Mouse (Mus musculus) CH12.LX (cell line): ENCODE data around the gene Sdcbp2. TPM values are rescaled to one million over a fixed set of nuclear protein-coding genes. Genes with fewer than 3 reads are reported as not detected.

Experiments used
- DNase-seq: peaks from one replicate; pipeline ENCODE4 v3.0.0-alpha.2; 2013; ENCODE audit errors: extremely low read depth
- H3K27ac ChIP-seq: 2 replicates; pipeline ENCODE4 v1.5.1; 2012; ENCODE audit warnings: low read depth, mild to moderate bottlenecking, control low read depth, moderate library complexity; ENCODE audit not compliant: insufficient read depth
- H3K27me3 ChIP-seq: replicated peaks from 2 replicates; pipeline ENCODE3; 2012; ENCODE audit warnings: inconsistent platforms
- H3K36me3 ChIP-seq, 2 experiments: replicated peaks in 1 of 2; 2 replicates each; pipeline versions ENCODE3 to v1.6.1; 2012; ENCODE audit warnings: inconsistent platforms in 1 of 2, low read length in 1 of 2, mild to moderate bottlenecking in 1 of 2, mixed read lengths in 1 of 2, moderate library complexity in 1 of 2; ENCODE audit not compliant: control insufficient read depth in 1 of 2, insufficient read depth in 1 of 2
- H3K4me1 ChIP-seq, 2 experiments: 2 replicates each; pipeline ENCODE4 v1.6.1; 2012; ENCODE audit warnings: inconsistent platforms in 1 of 2, moderate library complexity in 1 of 2; ENCODE audit not compliant: insufficient read depth in 2 of 2, control insufficient read depth in 1 of 2
- H3K4me2 ChIP-seq: 2 replicates; pipeline ENCODE4 v1.6.1; 2012; ENCODE audit warnings: low read depth, mild to moderate bottlenecking, control low read depth; ENCODE audit not compliant: poor library complexity, insufficient read depth, severe bottlenecking
- H3K4me3 ChIP-seq, 3 experiments: fragments of 150-350 bp in 1 of 3; sonication (generic) in 1 of 3; replicated peaks in 1 of 3; 2 replicates each; pipeline versions ENCODE3 to v1.5.1; 2011 to 2012; ENCODE audit warnings: low read depth in 2 of 3, low read length in 2 of 3, mild to moderate bottlenecking in 2 of 3, moderate library complexity in 2 of 3, control low read depth in 1 of 3, improper control_type of control experiment in 1 of 3, inconsistent platforms in 1 of 3, mixed read lengths in 1 of 3; ENCODE audit not compliant: poor library complexity in 1 of 3
- H3K79me2 ChIP-seq: replicated peaks from 2 replicates; pipeline ENCODE4 v1.6.1; 2012; ENCODE audit warnings: mild to moderate bottlenecking, moderate library complexity; ENCODE audit not compliant: control insufficient read depth, poor library complexity, insufficient read depth, severe bottlenecking; ENCODE audit errors: extremely low read depth
- H3K9ac ChIP-seq: 2 replicates; pipeline ENCODE4 v1.6.1; 2012; ENCODE audit warnings: low read depth, mild to moderate bottlenecking, control low read depth, moderate library complexity; ENCODE audit not compliant: insufficient read depth
- H3K9me3 ChIP-seq: replicated peaks from 2 replicates; pipeline ENCODE3; 2012; ENCODE audit warnings: low read length, inconsistent platforms, mixed read lengths
- BHLHE40 ChIP-seq: IDR thresholded peaks from 2 replicates; pipeline ENCODE4 v1.6.1; 2011; ENCODE audit warnings: mild to moderate bottlenecking, low read depth, low read length, improper control_type of control experiment
- CHD1 ChIP-seq: IDR thresholded peaks from 2 replicates; pipeline ENCODE4 v1.6.1; 2012; ENCODE audit warnings: low read depth, low read length, improper control_type of control experiment, inconsistent platforms
- CTCF ChIP-seq, 2 experiments: IDR thresholded peaks in 1 of 2; conservative IDR thresholded peaks in 1 of 2; 2 replicates each; pipeline ENCODE4 v1.5.1; 2011 to 2012; ENCODE audit warnings: low read depth in 2 of 2, low read length in 2 of 2, improper control_type of control experiment in 1 of 2, inconsistent platforms in 1 of 2, mild to moderate bottlenecking in 1 of 2, moderate library complexity in 1 of 2
- EP300 ChIP-seq: IDR thresholded peaks from 2 replicates; pipeline ENCODE4 v1.6.1; 2011; ENCODE audit warnings: low read length, improper control_type of control experiment
- GABPA ChIP-seq: IDR thresholded peaks from 2 replicates; pipeline ENCODE4 v1.6.1; 2012; ENCODE audit warnings: low read depth, low read length, improper control_type of control experiment, inconsistent platforms; ENCODE audit not compliant: insufficient replicate concordance
- MAX ChIP-seq: IDR thresholded peaks from 2 replicates; pipeline ENCODE4 v1.6.1; 2011; ENCODE audit warnings: low read length, improper control_type of control experiment
- MEF2A ChIP-seq: IDR thresholded peaks from 2 replicates; pipeline ENCODE4 v1.6.1; 2014; ENCODE audit warnings: low read depth, mild to moderate bottlenecking, inconsistent platforms, low read length, improper control_type of control experiment, borderline replicate concordance
- MXI1 ChIP-seq: IDR thresholded peaks from 2 replicates; pipeline ENCODE4 v1.6.1; 2011; ENCODE audit warnings: mild to moderate bottlenecking, low read depth, low read length, improper control_type of control experiment
- MYC ChIP-seq: IDR thresholded peaks from 2 replicates; pipeline ENCODE4 v1.6.1; 2011; ENCODE audit warnings: low read depth, mild to moderate bottlenecking, improper control_type of control experiment, low read length
- RAD21 ChIP-seq: IDR thresholded peaks from 2 replicates; pipeline ENCODE4 v1.6.1; 2011; ENCODE audit warnings: low read depth, mild to moderate bottlenecking, low read length, improper control_type of control experiment, moderate library complexity
- SMC3 ChIP-seq: IDR thresholded peaks from 2 replicates; pipeline ENCODE4 v1.6.1; 2011; ENCODE audit warnings: low read depth, low read length, improper control_type of control experiment
- TBP ChIP-seq: conservative IDR thresholded peaks from 2 replicates; pipeline ENCODE4 v1.6.1; 2011; ENCODE audit warnings: low read depth, low read length, improper control_type of control experiment
- UBTF ChIP-seq: IDR thresholded peaks from 2 replicates; pipeline ENCODE4 v1.6.1; 2012; ENCODE audit warnings: low read depth, mild to moderate bottlenecking, inconsistent platforms, low read length, improper control_type of control experiment, moderate library complexity
- USF1 ChIP-seq: IDR thresholded peaks from 2 replicates; pipeline ENCODE4 v1.6.1; 2014; ENCODE audit warnings: low read depth, mild to moderate bottlenecking, inconsistent platforms, low read length, improper control_type of control experiment
- ZMIZ1 ChIP-seq: IDR thresholded peaks from 2 replicates; pipeline ENCODE4 v1.6.1; 2012; ENCODE audit warnings: low read depth, mild to moderate bottlenecking, inconsistent platforms, low read length, improper control_type of control experiment
- dilution Hi-C: fragments of 300-500 bp; cut with MboI; formaldehyde crosslinking; loops from 2 replicates; pipeline ENCODE4 v1.14.3; 2020; ENCODE audit warnings: low sequenced_read_pairs; ENCODE audit not compliant: extremely low pct_unique_long_range_greater_than_20kb, extremely low pct_ligation_motif_present
- in situ Hi-C: fragments of 300-500 bp; cut with MboI; formaldehyde crosslinking; loops from 3 replicates; pipeline ENCODE4 v1.14.3; 2019; ENCODE audit warnings: low sequenced_read_pairs, low pct_ligation_motif_present, low pct_unique_long_range_greater_than_20kb, mixed read lengths
- polyA plus RNA-seq: library from polyadenylated mRNA; unstranded; fragments of >175 nt; gene quantifications from 2 replicates; pipeline ENCODE4 v1.2.1, GENCODE M21; 2012; ENCODE audit warnings: low read depth; ENCODE audit not compliant: insufficient read length
- total RNA-seq, 2 experiments: library from RNA; depleted of rRNA; stranded (reverse); fragments of 300-350 nt in 1 of 2; fragments of >200 nt in 1 of 2; gene quantifications; 2 replicates each; pipeline ENCODE4 v1.2.3; 2012 to 2014

Gene Sdcbp2
- total and polyA plus RNA-seq, 3 experiments, result 1.1 to 2.3 (median 1.4) TPM

DNA sequence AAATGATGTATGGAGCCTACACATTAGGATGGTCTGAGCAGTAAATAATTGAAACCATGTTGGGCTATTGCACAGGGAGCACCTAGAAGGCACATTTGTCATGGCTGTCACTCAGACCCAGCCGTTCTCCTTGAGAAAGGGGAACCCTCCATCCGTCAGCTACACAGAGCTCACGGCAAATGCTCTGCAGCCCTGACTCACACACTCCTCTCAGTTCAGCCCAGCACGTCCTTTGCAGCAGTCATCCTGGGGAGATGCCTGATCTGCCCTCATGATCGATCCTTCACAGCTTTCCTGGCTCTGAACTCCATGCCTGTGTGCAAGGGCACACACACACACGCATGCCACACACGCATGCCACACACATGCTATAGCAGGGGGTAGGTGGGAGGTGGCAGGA lies 56.9 kb downstream of the Sdcbp2 start:
- Histone ChIP-seq H3K9me3 (no peaks in the 10 kb centered on the region), H3K4me3 (no peak overlapping the region), H3K27ac (no peak overlapping the region; the same call in 1 of the 2 replicates), H3K4me2 (no peak overlapping the region), H3K4me1 (0 out of 4 replicates have a peak, but pooled peaks cover 0 to 3% of the 10 kb centered on the region in 2 experiments), H3K79me2 (no peaks in the 10 kb centered on the region), H3K27me3 (peaks cover 88% of the 10 kb centered on the region), H3K9ac (no peak overlapping the region), H3K36me3 (no peaks in the 10 kb centered on the region)
- in situ Hi-C loops (no loop called here), dilution Hi-C loops (no loop called here)
- no peak for DNase-seq
- TF ChIP-seq MYC (no peak), ZMIZ1 (no peak), USF1 (no peak), CHD1 (no peak), MEF2A (no peak), SMC3 (no peak), CTCF (conservative IDR thresholded peaks at IDR 0.05 in 1 of 2, IDR thresholded peaks at IDR 0.05 in 1 of 2; ENCODE audit: low read depth in 2 of 2, low read length in 2 of 2) (no peak)
- TF ChIP-seq, all 38 proteins: peak for 0

DNA sequence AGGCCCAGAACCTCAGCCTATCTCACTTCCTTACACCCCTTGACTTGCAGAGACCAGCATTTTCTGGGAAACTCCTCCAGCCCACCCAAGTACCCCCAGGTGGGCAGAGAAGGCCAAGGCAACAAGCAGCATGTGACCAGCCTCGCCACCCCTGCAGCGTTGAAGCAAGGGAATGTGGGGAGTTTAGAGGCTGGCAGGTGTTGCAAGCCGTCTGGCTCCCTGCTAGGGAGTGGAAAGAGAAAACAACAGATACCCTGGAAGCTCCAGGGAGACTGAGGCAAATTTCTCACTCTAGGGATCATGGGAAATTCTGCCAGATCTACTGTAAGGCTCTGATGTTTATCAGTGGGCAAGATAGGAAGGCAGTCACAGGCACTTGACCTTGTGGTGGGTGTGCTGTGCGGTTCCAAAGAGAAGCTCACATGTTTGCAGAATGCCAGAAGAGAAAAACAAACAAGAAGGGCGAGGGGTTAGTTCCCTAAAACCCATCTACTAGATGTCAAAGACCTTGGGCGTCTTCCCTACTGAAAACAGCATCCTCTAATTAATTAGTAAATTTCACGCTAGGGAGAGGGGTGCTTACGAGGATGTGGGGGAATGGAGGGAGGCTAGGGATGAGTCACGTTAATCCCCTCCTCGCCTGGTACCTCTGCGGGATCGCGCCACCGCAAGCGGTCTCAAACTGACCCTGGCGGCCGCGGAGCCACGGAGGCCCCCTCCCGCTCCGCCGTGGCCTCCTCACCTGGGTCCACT lies 59.2 kb downstream of the Sdcbp2 start:
- dilution Hi-C loops (no loop called here), in situ Hi-C loops (no loop called here)
- H3K4me3 ChIP-seq, result no peak overlapping the region
- no peak overlapping the region for H3K4me2 ChIP-seq
- no peaks in the 10 kb centered on the region for H3K79me2 ChIP-seq
- TF ChIP-seq MAX (no peak), RAD21 (no peak), MXI1 (no peak), MEF2A (no peak), EP300 (no peak), BHLHE40 (no peak), GABPA (no peak), UBTF (no peak), CHD1 (no peak), TBP (no peak)
- DNase-seq, result no peak
- H3K9me3 ChIP-seq, result no peaks in the 10 kb centered on the region
- no peak overlapping the region for H3K27ac ChIP-seq
- no peaks in the 10 kb centered on the region for H3K36me3 ChIP-seq
- no peak overlapping the region for H3K9ac ChIP-seq
- peaks cover 80% of the 10 kb centered on the region for H3K27me3 ChIP-seq
- 0 out of 4 replicates have a peak, but pooled peaks cover 0 to 3% of the 10 kb centered on the region in 2 experiments for H3K4me1 ChIP-seq
